Mouse (Mus musculus): Measurements from ENCODE around the gene Pfn1.

DNA sequence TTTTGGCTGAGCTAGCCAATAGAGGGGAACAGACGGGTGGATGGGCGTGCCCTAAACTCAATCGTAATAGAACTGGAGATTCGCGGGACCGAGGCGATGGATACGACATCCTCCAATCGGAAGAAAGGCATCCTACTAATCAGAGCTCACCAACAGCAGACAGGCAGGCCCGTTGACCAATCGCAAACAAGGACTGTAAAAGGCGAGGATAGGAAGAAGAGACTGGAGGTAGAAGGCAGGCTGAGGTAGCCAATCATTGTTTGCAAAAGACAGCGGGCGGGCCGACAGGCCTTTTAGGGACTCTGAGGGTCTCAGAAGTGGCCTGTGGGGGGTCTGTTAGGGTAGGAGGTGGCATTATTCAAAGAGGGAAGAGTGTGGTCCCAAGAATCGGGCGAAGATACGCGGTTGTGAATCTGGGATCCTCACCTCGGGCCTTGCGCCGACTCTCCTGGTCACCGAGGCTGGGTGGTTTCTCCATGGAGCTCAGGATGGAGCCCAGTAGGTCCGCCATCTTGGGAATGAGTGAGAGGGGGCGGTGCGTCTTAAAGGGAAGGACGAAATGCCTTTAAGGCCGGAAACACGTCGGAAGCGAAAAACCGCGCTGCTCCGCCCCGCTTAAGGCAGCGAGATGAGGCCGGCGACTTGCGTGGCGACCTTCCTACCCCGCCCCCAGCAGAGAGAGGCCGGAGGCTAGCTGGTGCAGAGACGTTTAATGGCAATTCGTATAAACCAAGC lies 14.5 kb upstream of the Pfn1 start, which contains the start of gene Spag7:
- TF ChIP-seq POLR2A (IDR thresholded peaks at IDR 0.05; ENCODE audit: insufficient read depth, low read length) (no peak), EP300 (IDR thresholded peaks at IDR 0.05; ENCODE audit: insufficient read depth, low read depth, low read length) (no peak), CTCF (IDR thresholded peaks at IDR 0.05; ENCODE audit: low read depth, low read length) (no peak)

Data from ES-Bruce4 (cell line).